Mouse (Mus musculus): ENCODE data around the gene Caskin1.

Gene Caskin1

DNA sequence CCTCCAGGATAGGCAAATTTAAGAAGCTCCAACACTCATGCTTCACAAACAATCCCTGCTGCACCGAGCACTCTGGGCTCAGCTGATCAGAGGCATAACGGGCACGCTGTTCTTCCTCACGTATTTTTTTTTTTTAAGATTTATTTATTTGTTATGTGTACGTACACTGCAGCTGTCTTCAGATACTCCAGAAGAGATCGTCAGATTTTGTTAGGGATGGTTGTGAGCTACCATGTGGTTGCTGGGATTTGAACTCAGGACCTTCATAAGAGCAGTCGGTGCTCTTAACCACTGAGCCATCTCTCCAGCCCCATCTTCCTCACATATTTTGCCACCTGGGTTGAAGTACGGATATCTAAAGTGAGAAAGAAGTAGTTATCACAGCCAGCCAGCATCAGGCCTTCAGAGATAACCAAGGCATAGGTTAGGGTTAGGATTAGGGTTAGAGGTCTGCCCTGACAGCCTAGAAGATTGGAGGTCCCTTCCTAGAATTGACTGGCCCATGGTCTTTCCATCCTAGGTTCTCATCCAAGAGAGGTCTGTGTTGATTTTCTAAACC is 45.8 kb downstream of the Caskin1 start, which contains the start of gene Rab26:
TSS of gene Rab26 (minus strand) at position 51 of the 559 bp plus-strand sequence.
- no peak for DNase-seq

DNA sequence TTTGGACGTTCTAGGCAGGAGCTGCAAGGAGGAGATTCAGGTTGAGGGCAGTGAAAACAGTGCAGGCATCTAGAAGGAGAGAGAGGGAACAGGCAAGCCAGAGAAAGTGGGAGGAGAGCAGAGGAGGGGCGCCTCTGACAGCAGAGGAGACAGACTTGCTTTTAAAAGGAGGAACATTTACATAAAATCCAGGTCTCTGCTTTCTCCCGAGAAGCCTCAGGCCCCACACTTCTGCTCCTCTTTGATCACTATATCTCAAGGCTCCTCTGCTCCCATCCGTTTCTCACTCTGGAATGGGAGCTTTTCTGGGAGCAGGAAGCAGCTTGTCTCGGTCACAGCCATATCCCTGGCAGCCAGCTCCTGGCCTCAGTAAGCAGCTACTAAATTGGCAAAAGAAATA is 46.9 kb downstream of the Caskin1 start:
- no peak for DNase-seq

DNA sequence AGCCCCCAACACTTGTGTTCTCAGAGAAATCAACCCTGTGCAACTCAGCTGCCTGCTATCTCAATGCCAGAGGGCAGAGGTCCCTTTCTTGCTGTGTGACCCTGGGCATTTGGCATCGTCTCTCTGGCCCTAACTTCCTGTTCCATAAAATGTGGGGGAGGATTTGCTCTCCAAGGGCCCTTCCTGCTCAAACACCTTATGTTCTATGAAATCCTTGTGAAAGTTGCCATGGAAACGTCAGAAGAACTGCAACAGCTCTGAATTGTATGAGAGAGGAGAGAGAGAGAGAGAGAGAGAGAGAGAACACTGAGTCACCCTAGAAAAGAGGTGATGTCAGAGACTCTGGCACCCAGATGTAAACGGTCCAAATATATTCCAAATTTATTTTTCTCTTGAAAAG is 49.1 kb downstream of the Caskin1 start:
- DNase-seq = no peak

GRCm38 (mm10) chr17:24538950-24539349 is 50.5 kb downstream of the Caskin1 start:
- DNase-seq = no peak

- no peak for DNase-seq
Measured at GRCm38 (mm10) chr17:24540375-24540774, 52.0 kb downstream of the Caskin1 start.

GRCm38 (mm10) chr17:24544613-24545012 is 56.2 kb downstream of the Caskin1 start:
- no peak for DNase-seq

GRCm38 (mm10) chr17:24545247-24545646 is 56.8 kb downstream of the Caskin1 start:
- DNase-seq = no peak

GRCm38 (mm10) chr17:24546234-24546633 is 57.8 kb downstream of the Caskin1 start:
- DNase-seq = no peak

DNA sequence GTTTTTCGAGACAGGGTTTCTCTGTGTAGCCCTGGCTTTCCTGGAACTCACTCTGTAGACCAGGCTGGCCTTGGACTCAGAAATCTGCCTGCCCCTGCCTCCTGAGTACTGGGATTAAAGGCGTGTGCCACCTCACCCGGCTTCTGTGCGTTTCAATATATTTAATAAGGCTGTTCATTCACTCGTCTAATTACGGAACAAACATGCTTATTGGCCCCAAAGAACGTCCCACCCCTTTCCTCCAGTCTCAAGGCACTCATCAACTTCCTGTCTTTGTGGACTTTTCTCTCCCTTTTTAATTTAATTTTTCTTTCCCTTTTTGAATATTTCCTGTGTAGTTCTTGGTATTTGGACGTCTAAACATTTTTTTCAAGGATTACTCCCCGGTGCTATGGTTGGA is 60.0 kb downstream of the Caskin1 start:
- DNase-seq = peak; percentile 56

DNA sequence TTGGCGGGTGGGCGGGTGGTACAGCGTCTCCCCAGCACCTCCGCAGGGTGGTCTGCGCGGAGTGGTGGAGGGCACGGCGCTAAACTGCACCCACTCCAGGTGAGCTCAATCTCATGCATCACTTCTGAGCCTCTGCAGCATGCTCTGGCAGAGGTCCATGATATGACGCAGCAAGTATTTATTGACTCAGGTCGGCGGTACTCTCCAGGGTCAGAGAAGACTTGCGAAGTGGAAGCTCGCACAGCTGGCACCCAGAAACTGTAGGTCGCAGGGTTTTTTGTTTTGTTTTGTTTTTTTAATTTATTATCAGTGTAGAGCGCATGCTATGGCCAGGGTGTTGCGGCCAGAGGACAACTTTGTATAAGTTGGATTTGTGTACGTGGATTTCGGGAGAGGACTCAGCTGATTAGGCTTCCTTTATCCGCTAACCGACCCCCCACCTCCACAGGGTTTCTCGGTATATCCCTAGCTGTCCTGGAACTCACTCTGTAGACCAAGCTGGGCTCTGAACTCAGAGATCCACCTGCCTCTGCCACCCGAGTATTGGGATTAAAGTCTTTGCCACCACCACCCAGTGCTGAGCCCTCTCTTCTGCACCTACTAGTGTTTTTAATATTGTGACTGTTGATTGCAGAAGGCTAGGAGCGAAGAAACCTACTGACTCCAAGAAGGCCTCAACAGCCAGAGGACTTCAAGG is 60.7 kb downstream of the Caskin1 start:
- DNase-seq = peak; percentile 88

- peak; percentile 100 for DNase-seq
Measured at GRCm38 (mm10) chr17:24549618-24550415, 61.4 kb downstream of the Caskin1 start, which contains the start of gene Pkd1. Pkd1 (plus strand) TSS chr17:24549834.

GRCm38 (mm10) chr17:24550416-24551049 is 62.1 kb downstream of the Caskin1 start:
- DNase-seq = peak; percentile 90

- DNase-seq = peak; percentile 57
Measured at GRCm38 (mm10) chr17:24551050-24551444, 62.6 kb downstream of the Caskin1 start.

GRCm38 (mm10) chr17:24557091-24557490 is 68.7 kb downstream of the Caskin1 start:
- DNase-seq = no peak
